Mouse (Mus musculus) neural tube, postnatal 0 days (tissue): Measurements from ENCODE around the gene Gdap1l1. TPM values are rescaled to one million over a fixed set of nuclear protein-coding genes. Genes with fewer than 3 reads are reported as not detected.

Experiments
- polyA plus RNA-seq: library from polyadenylated mRNA; unstranded; fragments of >200 nt; fragmentation: Nextera tagmentation; extraction: Ambion mirVana; gene quantifications from 2 replicates; pipeline ENCODE4 v1.2.1, GENCODE M21; 2015

Gene Gdap1l1
- polyA plus RNA-seq = 108 and 123 TPM in 2 replicates

DNA sequence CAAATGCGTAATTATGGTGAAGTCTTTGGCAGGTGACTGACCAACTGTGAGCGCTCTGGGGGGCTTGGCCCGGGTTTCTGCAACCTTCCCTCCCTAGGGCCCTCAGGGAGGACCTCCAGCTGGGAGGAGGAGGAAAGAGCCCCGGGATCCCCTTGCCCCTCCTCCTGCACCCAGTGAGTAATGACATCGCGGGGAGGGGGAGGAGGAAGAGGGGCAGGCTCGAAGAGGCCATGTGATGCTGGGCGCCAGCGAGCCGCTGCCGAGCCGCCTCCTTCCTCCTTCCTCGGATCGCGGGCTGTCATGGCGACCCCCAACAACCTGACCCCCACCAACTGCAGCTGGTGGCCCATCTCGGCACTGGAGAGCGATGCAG, at the start of gene Gdap1l1:
Gdap1l1 (plus strand) TSS at position 231 of the 373 bp plus-strand sequence.

DNA sequence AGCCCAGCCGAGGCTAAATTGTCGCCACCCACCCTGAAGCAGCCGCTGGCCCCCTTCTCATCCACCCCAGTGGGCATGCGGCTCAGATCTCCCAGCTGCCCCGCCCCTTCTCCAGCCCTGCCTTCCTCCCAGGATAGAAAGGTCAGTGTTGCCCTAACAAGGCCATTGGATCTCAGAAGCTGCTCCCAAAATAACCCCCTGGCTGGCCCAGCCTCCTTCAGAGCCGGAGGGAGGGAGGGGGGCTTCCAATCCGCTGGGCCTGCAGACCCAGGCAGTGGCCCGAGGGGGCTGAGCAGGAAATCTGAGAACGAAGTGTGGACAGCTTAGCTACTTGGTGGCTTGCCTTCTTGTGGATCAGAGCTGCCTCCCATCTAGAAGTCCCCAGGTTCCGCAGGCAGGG, 40.4 kb upstream of the Gdap1l1 start, which contains the start of gene Jph2:
Jph2 (minus strand) TSS at position 89 of the 400 bp plus-strand sequence.

DNA sequence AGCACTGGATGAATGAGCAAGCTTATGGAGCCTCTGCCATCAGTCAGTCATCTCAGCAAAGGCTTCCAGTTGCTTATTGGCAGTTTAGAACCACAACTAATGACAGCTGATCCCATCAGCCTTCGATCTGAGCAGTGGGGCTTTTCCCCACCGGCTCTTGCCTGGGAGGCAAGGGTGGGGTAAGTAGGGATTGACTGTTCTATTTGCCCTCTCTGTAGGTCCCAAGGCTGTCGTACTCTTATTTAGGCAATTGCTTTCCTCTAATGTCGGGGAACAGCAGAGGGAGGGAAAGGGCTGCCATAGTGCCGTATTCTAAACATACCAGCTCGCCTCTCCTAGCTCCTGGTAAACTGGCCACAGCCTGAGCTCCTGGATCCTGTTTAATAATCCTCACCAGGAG, 13.7 kb upstream of the Gdap1l1 start, which contains the start of gene Oser1:
Oser1 (minus strand) TSS at position 101 of the 400 bp plus-strand sequence.

DNA sequence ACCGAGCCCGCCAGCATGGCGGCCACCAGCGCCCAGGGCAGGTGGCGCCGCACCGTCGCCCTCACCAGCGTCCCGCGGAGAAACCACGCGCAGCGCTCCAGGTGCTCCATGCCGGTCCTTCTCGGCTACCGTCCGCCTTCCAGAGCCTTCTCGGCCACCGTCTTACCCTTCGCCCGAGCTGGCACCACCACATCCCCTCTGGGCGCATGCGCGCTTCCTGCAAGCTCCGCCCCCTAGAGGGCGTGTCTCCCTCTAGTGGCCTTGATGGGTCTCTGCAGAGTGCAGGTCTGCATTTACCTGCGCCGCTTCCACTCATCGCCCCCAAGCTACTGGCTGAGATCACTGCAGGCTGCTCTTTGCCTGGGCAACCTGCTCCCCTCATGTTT, 34.2 kb downstream of the Gdap1l1 start, which contains the start of gene Fitm2:
Fitm2 (minus strand) TSS at position 164 of the 386 bp plus-strand sequence.

DNA sequence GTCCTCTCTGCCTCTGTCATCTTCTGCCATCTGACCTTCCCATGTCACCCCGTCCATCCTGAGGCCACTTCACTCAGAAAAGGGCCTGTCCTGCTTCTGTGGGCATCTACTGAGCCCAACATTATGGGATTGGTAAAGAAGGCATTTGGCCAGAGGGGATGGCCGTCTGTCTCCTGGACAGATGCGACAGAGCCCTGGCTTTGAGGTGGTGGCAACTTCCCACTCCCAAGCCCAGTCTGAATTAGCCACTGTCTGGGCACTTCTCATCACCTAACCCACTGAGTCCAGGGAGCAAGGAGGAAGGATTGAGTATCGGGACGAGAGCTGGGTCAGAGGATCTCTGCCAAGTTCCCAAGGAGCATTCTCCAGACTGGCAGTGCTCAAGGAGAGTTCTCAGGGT, 53.7 kb downstream of the Gdap1l1 start, which contains the start of gene R3hdml:
R3hdml (plus strand) TSS at position 301 of the 400 bp plus-strand sequence.

Other genes with a start within 250 kb of the Gdap1l1 start
- 14.8 and 15.8 TPM in 2 replicates for gene Tox2, start 235.4 kb upstream of the Gdap1l1 start, polyA plus RNA-seq
- gene Jph2, start 40.5 kb upstream of the Gdap1l1 start, polyA plus RNA-seq = 0.89 and 1.0 TPM in 2 replicates
- 56.9 and 58.7 TPM in 2 replicates for gene Oser1, start 13.8 kb upstream of the Gdap1l1 start, polyA plus RNA-seq
- gene Fitm2, start 34.2 kb downstream of the Gdap1l1 start, polyA plus RNA-seq = 16.7 and 17.4 TPM in 2 replicates
- gene R3hdml, start 53.8 kb downstream of the Gdap1l1 start, polyA plus RNA-seq = 0.28 and 0.42 TPM in 2 replicates
- gene Hnf4a, start 68.3 kb downstream of the Gdap1l1 start, polyA plus RNA-seq = not detected in 2 replicates
- 23.2 and 25.6 TPM in 2 replicates for gene Ttpal, start 163.8 kb downstream of the Gdap1l1 start, polyA plus RNA-seq
- 36.4 and 38.8 TPM in 2 replicates for gene Serinc3, start 206.7 kb downstream of the Gdap1l1 start, polyA plus RNA-seq
- 111 and 132 TPM in 2 replicates for gene Pkig, start 219.9 kb downstream of the Gdap1l1 start, polyA plus RNA-seq